ENCODE assay signal across 32 mouse cellular contexts in genomic region chr10:99699498-99699897, GRCm38 (mm10). TPM values are rescaled to one million over a fixed set of nuclear protein-coding genes. Genes with fewer than 3 reads are reported as not detected.
A peak's percentile ranks its signal among the peaks of the same experiment; 100 is the strongest.
DNase-seq lines count a peak whose midpoint lies in the region; ATAC-seq and TF ChIP-seq lines count a peak whose summit lies in the region.
"Had no signal": no experiment of that assay in that cellular context is flagged by ENCODE, and none has a peak within 500 bp of the region (broad histone marks: within the 10 kb centered on the region; RNA-seq: fewer than 3 reads in every experiment).

No protein-coding gene starts in this region.

- no peak overlapping the region for H3K9ac ChIP-seq in forebrain, embryonic 12.5 days
- no peak overlapping the region for H3K9ac ChIP-seq in midbrain, embryonic 12.5 days (replicated peaks)
- no peak overlapping the region for H3K9ac ChIP-seq in midbrain, embryonic 15.5 days
- H3K9ac ChIP-seq: embryonic facial prominence, embryonic 15.5 days; heart, embryonic 15.5 days; hindbrain, embryonic 15.5 days; limb, embryonic 15.5 days; liver, embryonic 13.5 days; stomach, embryonic 15.5 days had no signal

- intact Hi-C loops in gastrocnemius, adult 2 months (cut with DNase I), result no loop called here

- 44% methylated on average over 3 of the region's 3 CpGs for WGBS in forebrain, embryonic 12.5 days
- 49% methylated on average over 3 of the region's 3 CpGs for WGBS in forebrain, embryonic 10.5 days
- 49% methylated on average over 3 of the region's 3 CpGs for WGBS in midbrain, embryonic 12.5 days
- 44% methylated on average over 3 of the region's 3 CpGs for WGBS in midbrain, embryonic 15.5 days

- H3K27ac ChIP-seq in forebrain, embryonic 12.5 days, result no peak overlapping the region
- H3K27ac ChIP-seq in forebrain, embryonic 10.5 days, result no peak overlapping the region
- H3K27ac ChIP-seq in midbrain, embryonic 12.5 days (replicated peaks), result no peak overlapping the region
- no peak overlapping the region for H3K27ac ChIP-seq in midbrain, embryonic 15.5 days
- no peak overlapping the region for H3K27ac ChIP-seq in gastrocnemius, adult 2 months
- H3K27ac ChIP-seq: embryonic facial prominence, embryonic 15.5 days; heart, embryonic 10.5 days; heart, embryonic 15.5 days; hindbrain, embryonic 15.5 days; kidney, postnatal 0 days; limb, embryonic 10.5 days; limb, embryonic 15.5 days; liver, embryonic 13.5 days; stomach, embryonic 15.5 days had no signal

- no peaks in the 10 kb centered on the region for H3K36me3 ChIP-seq in forebrain, embryonic 12.5 days (replicated peaks)
- H3K36me3 ChIP-seq in forebrain, embryonic 10.5 days (replicated peaks), result no peaks in the 10 kb centered on the region
- no peaks in the 10 kb centered on the region for H3K36me3 ChIP-seq in midbrain, embryonic 12.5 days
- no peaks in the 10 kb centered on the region for H3K36me3 ChIP-seq in midbrain, embryonic 15.5 days (replicated peaks)
- H3K36me3 ChIP-seq: embryonic facial prominence, embryonic 15.5 days; heart, embryonic 10.5 days; heart, embryonic 15.5 days; hindbrain, embryonic 15.5 days; limb, embryonic 10.5 days; limb, embryonic 15.5 days; liver, embryonic 13.5 days; stomach, embryonic 15.5 days had no signal

- H3K27me3 ChIP-seq in forebrain, embryonic 12.5 days, result no peaks in the 10 kb centered on the region
- no peaks in the 10 kb centered on the region for H3K27me3 ChIP-seq in forebrain, embryonic 10.5 days (ENCODE audit: poor library complexity, severe bottlenecking)
- H3K27me3 ChIP-seq in midbrain, embryonic 12.5 days, result no peaks in the 10 kb centered on the region
- H3K27me3 ChIP-seq in midbrain, embryonic 15.5 days (replicated peaks), result no peaks in the 10 kb centered on the region
- H3K27me3 ChIP-seq: embryonic facial prominence, embryonic 15.5 days; heart, embryonic 15.5 days; hindbrain, embryonic 15.5 days; limb, embryonic 15.5 days; liver, embryonic 13.5 days; megakaryocyte, embryonic 14.5 days; stomach, embryonic 15.5 days had no signal

- no peaks in the 10 kb centered on the region for H3K4me1 ChIP-seq in forebrain, embryonic 12.5 days
- no peaks in the 10 kb centered on the region; the same call in 1 of the 2 replicates for H3K4me1 ChIP-seq in forebrain, embryonic 10.5 days
- no peaks in the 10 kb centered on the region for H3K4me1 ChIP-seq in midbrain, embryonic 12.5 days
- H3K4me1 ChIP-seq in midbrain, embryonic 15.5 days, result no peaks in the 10 kb centered on the region
- H3K4me1 ChIP-seq: embryonic facial prominence, embryonic 15.5 days; heart, embryonic 10.5 days; heart, embryonic 15.5 days; hindbrain, embryonic 15.5 days; limb, embryonic 15.5 days; liver, embryonic 13.5 days; megakaryocyte, embryonic 14.5 days; stomach, embryonic 15.5 days had no signal

- H3K4me3 ChIP-seq in forebrain, embryonic 12.5 days (replicated peaks), result no peak overlapping the region
- no peak overlapping the region for H3K4me3 ChIP-seq in forebrain, embryonic 10.5 days
- H3K4me3 ChIP-seq in midbrain, embryonic 12.5 days, result no peak overlapping the region
- no peak overlapping the region for H3K4me3 ChIP-seq in midbrain, embryonic 15.5 days
- H3K4me3 ChIP-seq in gastrocnemius, adult 2 months, result no peak overlapping the region
- H3K4me3 ChIP-seq: embryonic facial prominence, embryonic 15.5 days; heart, embryonic 10.5 days; heart, embryonic 15.5 days; hindbrain, embryonic 15.5 days; limb, embryonic 10.5 days; limb, embryonic 15.5 days; liver, embryonic 13.5 days; megakaryocyte, embryonic 14.5 days; stomach, embryonic 15.5 days had no signal

- no peak overlapping the region for H3K4me2 ChIP-seq in forebrain, embryonic 12.5 days
- H3K4me2 ChIP-seq in midbrain, embryonic 12.5 days (replicated peaks), result no peak overlapping the region
- no peak overlapping the region for H3K4me2 ChIP-seq in midbrain, embryonic 15.5 days
- H3K4me2 ChIP-seq: embryonic facial prominence, embryonic 15.5 days; heart, embryonic 15.5 days; hindbrain, embryonic 15.5 days; limb, embryonic 15.5 days; liver, embryonic 13.5 days; stomach, embryonic 15.5 days had no signal

- no peak for TF ChIP-seq CTCF in gastrocnemius, adult 2 months (IDR thresholded peaks at IDR 0.05)

- H3K9me3 ChIP-seq in forebrain, embryonic 12.5 days, result no peaks in the 10 kb centered on the region
- no peaks in the 10 kb centered on the region for H3K9me3 ChIP-seq in forebrain, embryonic 10.5 days
- no peaks in the 10 kb centered on the region for H3K9me3 ChIP-seq in midbrain, embryonic 12.5 days
- no peaks in the 10 kb centered on the region for H3K9me3 ChIP-seq in midbrain, embryonic 15.5 days
- H3K9me3 ChIP-seq: embryonic facial prominence, embryonic 15.5 days; heart, embryonic 10.5 days; heart, embryonic 15.5 days; hindbrain, embryonic 15.5 days; limb, embryonic 10.5 days; limb, embryonic 15.5 days; liver, embryonic 13.5 days; megakaryocyte, embryonic 14.5 days; stomach, embryonic 15.5 days had no signal

- DNase-seq in forebrain, embryonic 10.5 days (ENCODE audit: extremely low spot score, low spot score), result no peak
- peak; percentile 23 for DNase-seq in adrenal gland, postnatal 36 days
- peak; percentile 52 for DNase-seq in embryo, embryonic 10.5 days (ENCODE audit: low spot score)
- no peak for DNase-seq in gastrocnemius, adult 2 months
- DNase-seq in cerebellum, adult 11 months, result no peak
- DNase-seq: B cell, adult 2 months; cerebellum, adult 2 months; cerebellum, postnatal 14 days; gastrocnemius, postnatal 25 days; heart, adult 11 months; kidney, adult 2 months; layer of hippocampus, adult 9-11 months; liver, embryonic 13.5 days; lung, adult 18-20 months; lung, postnatal 4 days; right cerebral cortex, postnatal 25 days had no signal

- peak; percentile 27; the same call in 1 of the 2 replicates for ATAC-seq in forebrain, embryonic 12.5 days (ENCODE audit: low FRiP score)
- peak; percentile 35; the same call in 1 of the 2 replicates for ATAC-seq in midbrain, embryonic 12.5 days (ENCODE audit: low FRiP score, low read depth)
- no peak for ATAC-seq in midbrain, embryonic 15.5 days (replicated peaks)
- ATAC-seq: forebrain, embryonic 14.5 days; lung, postnatal 0 days had no signal

RNA-seq across cellular contexts. Expression of gene Csl, which starts 60.0 kb away (rescaled TPM):
- polyA plus RNA-seq in forebrain, embryonic 12.5 days (2016; fragmentation: Nextera tagmentation; extraction: Ambion mirVana), result not detected in 2 replicates
- 0.17 and 0.24 TPM in 2 replicates for polyA plus RNA-seq in forebrain, embryonic 10.5 days (2016; fragmentation: Nextera tagmentation; extraction: Ambion mirVana)
- polyA plus RNA-seq in midbrain, embryonic 12.5 days (2016; fragmentation: Nextera tagmentation; extraction: Ambion mirVana), result 0.11 TPM in 1 of 2 replicates, not detected in the other
- 0.14 and 0.26 TPM in 2 replicates for polyA plus RNA-seq in midbrain, embryonic 15.5 days (2015; fragmentation: Nextera tagmentation; extraction: Ambion mirVana)
- 1 to 10 TPM; 1.6 to 1.7 TPM for total RNA-seq in adrenal gland, postnatal 36 days (2021)
- 1 to 10 TPM; 1.7 to 2.5 TPM for total RNA-seq in gastrocnemius, adult 2 months (2021)
- total RNA-seq: neutrophil, adult 5-6 weeks had no signal
- polyA plus RNA-seq: cerebellum, adult 2 months; embryonic facial prominence, embryonic 15.5 days; limb, embryonic 10.5 days; liver, embryonic 13.5 days; lung, postnatal 0 days; neural tube, embryonic 11.5 days had no signal

Comparison
In these comparisons a context has a peak if more than half of its experiments do, and no peak if none do; other contexts are left out.
1. DNase-seq: peak in adrenal gland, postnatal 36 days (2 of 2) and embryo, embryonic 10.5 days (single experiment); none in forebrain, embryonic 10.5 days (single experiment), gastrocnemius, adult 2 months (single experiment) and cerebellum, adult 11 months (single experiment).